Mouse (Mus musculus) lung, embryonic 15.5 days (tissue): Measurements from ENCODE around the gene Rasip1. TPM values are rescaled to one million over a fixed set of nuclear protein-coding genes. Genes with fewer than 3 reads are reported as not detected.

ENCODE experiments used
- ATAC-seq: fragments of 200-750 bp; cut with Nextera tagmentation; 2 replicates; pipeline ENCODE4 v1.8.0; 2017; ENCODE audit warnings: moderate number of reproducible peaks, borderline replicate concordance; ENCODE audit not compliant: low FRiP score, low TSS enrichment; ENCODE audit errors: extremely low read depth
- H3K27ac ChIP-seq: fragments of 300-500 bp; sonication (generic); 2 replicates; pipeline ENCODE4 v1.5.1; 2015; ENCODE audit warnings: moderate library complexity, mild to moderate bottlenecking, inconsistent platforms
- H3K27me3 ChIP-seq: fragments of 300-500 bp; sonication (generic); 2 replicates; pipeline ENCODE4 v1.6.1; 2015; ENCODE audit warnings: inconsistent platforms
- H3K36me3 ChIP-seq: fragments of 300-500 bp; sonication (generic); 2 replicates; pipeline ENCODE4 v1.6.1; 2015; ENCODE audit warnings: inconsistent platforms
- H3K4me1 ChIP-seq: fragments of 300-500 bp; sonication (generic); 2 replicates; pipeline ENCODE4 v1.6.1; 2015; ENCODE audit warnings: inconsistent platforms
- H3K4me2 ChIP-seq: fragments of 300-500 bp; sonication (generic); 2 replicates; pipeline ENCODE4 v1.6.1; 2015; ENCODE audit warnings: inconsistent platforms, mild to moderate bottlenecking, moderate library complexity
- H3K4me3 ChIP-seq: fragments of 300-500 bp; sonication (generic); 2 replicates; pipeline ENCODE4 v1.5.1; 2015; ENCODE audit warnings: mild to moderate bottlenecking, inconsistent platforms
- H3K9ac ChIP-seq: fragments of 300-500 bp; sonication (generic); 2 replicates; pipeline ENCODE4 v1.6.1; 2015; ENCODE audit warnings: inconsistent platforms
- H3K9me3 ChIP-seq: fragments of 300-500 bp; sonication (generic); 2 replicates; pipeline ENCODE4 v1.6.1; 2016; ENCODE audit warnings: inconsistent platforms
- WGBS: fragments of 180-500 bp; shearing (Covaris S2); methylation state at CpG from one replicate; pipeline ENCODE4 v1.1.7; 2015; 5-methylcytosine and 5-hydroxymethylcytosine counted together
- polyA plus RNA-seq: library from polyadenylated mRNA; unstranded; fragments of >200 nt; fragmentation: Nextera tagmentation; extraction: Ambion mirVana; gene quantifications from 2 replicates; pipeline ENCODE4 v1.2.1, GENCODE M21; 2015

Gene Rasip1
- polyA plus RNA-seq, 1 experiment from 2014 or later, result 32.4 TPM

- Histone ChIP-seq H3K36me3 (no peaks in the 10 kb centered on the region), H3K27ac (peak overlapping the region; percentile 18), H3K9ac (no peak overlapping the region), H3K27me3 (no peaks in the 10 kb centered on the region), H3K4me1 (peaks cover 20% of the 10 kb centered on the region), H3K4me2 (no peak overlapping the region), H3K4me3 (no peak overlapping the region), H3K9me3 (no peaks in the 10 kb centered on the region)
- ATAC-seq, result no peak
- WGBS, result 66% methylated on average over 8 of the region's 8 CpGs
These were observed 53.9 kb downstream of the Rasip1 start for GRCm38 (mm10) chr7:45681046-45681736.

- peak; percentile 55; the same call in 1 of the 2 replicates for ATAC-seq
- Histone ChIP-seq H3K27me3 (no peaks in the 10 kb centered on the region), H3K4me3 (no peak overlapping the region), H3K4me2 (peak overlapping the region; percentile 44), H3K9ac (no peak overlapping the region), H3K9me3 (no peaks in the 10 kb centered on the region), H3K36me3 (no peaks in the 10 kb centered on the region), H3K27ac (peak overlapping the region; percentile 54), H3K4me1 (peaks cover 20% of the 10 kb centered on the region)
- WGBS, result 27% methylated on average over 14 of the region's 14 CpGs
These were observed 55.1 kb downstream of the Rasip1 start for GRCm38 (mm10) chr7:45682144-45683126.

GRCm38 (mm10) chr7:45683396-45684050 lies 56.2 kb downstream of the Rasip1 start, which contains the start of gene Ntn5:
Gene Ntn5, plus strand, starts transcription at chr7:45684022.
- WGBS, result 79% methylated on average over 7 of the region's 7 CpGs
- H3K4me2 ChIP-seq, result no peak within 1 kb of the TSS
- no peaks in the 10 kb centered on the region for H3K27me3 ChIP-seq
- no peaks in the 10 kb centered on the region for H3K36me3 ChIP-seq
- H3K27ac ChIP-seq, result no peak within 1 kb of the TSS
- H3K4me3 ChIP-seq, result no peak within 1 kb of the TSS
- peaks cover 20% of the 10 kb centered on the region for H3K4me1 ChIP-seq
- no peak for ATAC-seq
- no peak within 1 kb of the TSS for H3K9ac ChIP-seq
- H3K9me3 ChIP-seq, result no peaks in the 10 kb centered on the region

GRCm38 (mm10) chr7:45685811-45686210 lies 58.5 kb downstream of the Rasip1 start:
- 25% methylated on average over 10 of the region's 10 CpGs for WGBS
- Histone ChIP-seq H3K4me1 (peaks cover 17% of the 10 kb centered on the region), H3K9me3 (no peaks in the 10 kb centered on the region), H3K27ac (no peak overlapping the region), H3K4me3 (no peak overlapping the region), H3K9ac (no peak overlapping the region), H3K4me2 (no peak overlapping the region), H3K36me3 (no peaks in the 10 kb centered on the region), H3K27me3 (no peaks in the 10 kb centered on the region)
- no peak for ATAC-seq

- H3K4me3 ChIP-seq, result no peak overlapping the region
- no peaks in the 10 kb centered on the region for H3K27me3 ChIP-seq
- H3K4me2 ChIP-seq, result no peak overlapping the region
- ATAC-seq, result no peak
- no peak overlapping the region for H3K9ac ChIP-seq
- no peaks in the 10 kb centered on the region for H3K9me3 ChIP-seq
- 58% methylated on average over 3 of the region's 3 CpGs for WGBS
- H3K36me3 ChIP-seq, result no peaks in the 10 kb centered on the region
- H3K4me1 ChIP-seq, result peaks cover 12% of the 10 kb centered on the region
- no peak overlapping the region for H3K27ac ChIP-seq
These were observed 59.6 kb downstream of the Rasip1 start for GRCm38 (mm10) chr7:45686841-45687240.

Other genes with a start within 250 kb of the Rasip1 start
- 224 and 229 TPM in 2 replicates for gene Snrnp70, start 231.7 kb upstream of the Rasip1 start, polyA plus RNA-seq
- not detected in 2 replicates for gene Kcna7, start 221.8 kb upstream of the Rasip1 start, polyA plus RNA-seq
- gene Ntf5, start 213.8 kb upstream of the Rasip1 start, polyA plus RNA-seq, result 3.5 TPM in 2 replicates
- 0.25 and 0.70 TPM in 2 replicates for gene Lhb, start 206.7 kb upstream of the Rasip1 start, polyA plus RNA-seq
- 42.7 and 46.7 TPM in 2 replicates for gene Gys1, start 192.6 kb upstream of the Rasip1 start, polyA plus RNA-seq
- 161 and 173 TPM in 2 replicates for gene Ruvbl2, start 189.4 kb upstream of the Rasip1 start, polyA plus RNA-seq
- gene Ftl1, start 167.6 kb upstream of the Rasip1 start, polyA plus RNA-seq, result 5,197 and 5,279 TPM in 2 replicates
- gene Bax, start 160.6 kb upstream of the Rasip1 start, polyA plus RNA-seq, result 161 and 176 TPM in 2 replicates
- 0.33 and 0.74 TPM in 2 replicates for gene Tulp2, start 145.6 kb upstream of the Rasip1 start, polyA plus RNA-seq
- not detected in 2 replicates for gene Gm45808, start 140.7 kb upstream of the Rasip1 start, polyA plus RNA-seq
- gene Dhdh, start 138.7 kb upstream of the Rasip1 start, polyA plus RNA-seq, result 2.8 and 3.4 TPM in 2 replicates
- 230 and 238 TPM in 2 replicates for gene Nucb1, start 117.1 kb upstream of the Rasip1 start, polyA plus RNA-seq
- 21.9 and 22.9 TPM in 2 replicates for gene Ppp1r15a, start 101.2 kb upstream of the Rasip1 start, polyA plus RNA-seq
- 2.2 and 3.3 TPM in 2 replicates for gene Plekha4, start 101.2 kb upstream of the Rasip1 start, polyA plus RNA-seq
- gene Hsd17b14, start 72.6 kb upstream of the Rasip1 start, polyA plus RNA-seq, result 1.5 and 1.7 TPM in 2 replicates
- gene Bcat2, start 57.3 kb upstream of the Rasip1 start, polyA plus RNA-seq, result 57.7 and 62.5 TPM in 2 replicates
- 0.42 TPM in 1 of 2 replicates, not detected in the other for gene Fgf21, start 12.0 kb upstream of the Rasip1 start, polyA plus RNA-seq
- 0.47 and 0.49 TPM in 2 replicates for gene Fut1, start 10.2 kb upstream of the Rasip1 start, polyA plus RNA-seq
- gene Izumo1, start 5.7 kb upstream of the Rasip1 start, polyA plus RNA-seq, result 0.15 and 0.29 TPM in 2 replicates
- gene Mamstr, start 12.5 kb downstream of the Rasip1 start, polyA plus RNA-seq, result 7.7 and 9.5 TPM in 2 replicates
- 0.57 and 0.69 TPM in 2 replicates for gene Fut2, start 38.9 kb downstream of the Rasip1 start, polyA plus RNA-seq
- 0.52 and 0.69 TPM in 2 replicates for gene Ntn5, start 56.5 kb downstream of the Rasip1 start, polyA plus RNA-seq
- gene Sec1, start 66.9 kb downstream of the Rasip1 start, polyA plus RNA-seq, result 0.21 and 0.42 TPM in 2 replicates
- gene Car11, start 72.4 kb downstream of the Rasip1 start, polyA plus RNA-seq, result 2.4 and 4.6 TPM in 2 replicates
- 2.7 and 3.1 TPM in 2 replicates for gene Dbp, start 77.6 kb downstream of the Rasip1 start, polyA plus RNA-seq
- 1,016 and 1,098 TPM in 2 replicates for gene Rpl18, start 88.0 kb downstream of the Rasip1 start, polyA plus RNA-seq
- 26.4 and 26.5 TPM in 2 replicates for gene Sphk2, start 90.5 kb downstream of the Rasip1 start, polyA plus RNA-seq
- 1.4 and 1.5 TPM in 2 replicates for gene Fam83e, start 93.7 kb downstream of the Rasip1 start, polyA plus RNA-seq
- not detected in 2 replicates for gene Spaca4, start 98.3 kb downstream of the Rasip1 start, polyA plus RNA-seq
- 1.1 and 1.4 TPM in 2 replicates for gene Lmtk3, start 156.2 kb downstream of the Rasip1 start, polyA plus RNA-seq
- gene Sult2b1, start 157.2 kb downstream of the Rasip1 start, polyA plus RNA-seq, result 6.1 and 7.8 TPM in 2 replicates
- 115 and 122 TPM in 2 replicates for gene Cyth2, start 187.1 kb downstream of the Rasip1 start, polyA plus RNA-seq
- gene Kcnj14, start 197.3 kb downstream of the Rasip1 start, polyA plus RNA-seq, result 0.79 and 0.84 TPM in 2 replicates
- gene Grwd1, start 203.5 kb downstream of the Rasip1 start, polyA plus RNA-seq, result 67.8 and 73.6 TPM in 2 replicates
- 64.7 and 67.4 TPM in 2 replicates for gene Kdelr1, start 245.3 kb downstream of the Rasip1 start, polyA plus RNA-seq